Mouse (Mus musculus) liver, postnatal 0 days (tissue): ENCODE data around the gene Lpar5. TPM values are rescaled to one million over a fixed set of nuclear protein-coding genes. Genes with fewer than 3 reads are reported as not detected.

ENCODE experiments used
- ATAC-seq: fragments of 200-750 bp; cut with Nextera tagmentation; 2 replicates; pipeline ENCODE4 v1.8.0; 2017; ENCODE audit warnings: mild to moderate bottlenecking, moderate library complexity
- DNase-seq: peaks from one replicate; pipeline ENCODE4 v3.0.0-alpha.2; 2016
- H3K27ac ChIP-seq: fragments of 300-500 bp; sonication (generic); 2 replicates; pipeline ENCODE4 v1.5.1; 2014; ENCODE audit warnings: antibody characterized with exemption, moderate library complexity, mild to moderate bottlenecking, low read depth
- H3K27me3 ChIP-seq: fragments of 300-500 bp; sonication (generic); 2 replicates; pipeline ENCODE4 v1.6.1; 2014; ENCODE audit warnings: low read length, control low read depth, mixed read lengths; ENCODE audit not compliant: insufficient read depth
- H3K36me3 ChIP-seq: fragments of 300-500 bp; sonication (generic); replicated peaks from 2 replicates; pipeline ENCODE4 v1.6.1; 2014; ENCODE audit warnings: mild to moderate bottlenecking, control low read depth, low read length, moderate library complexity, mixed read lengths; ENCODE audit not compliant: insufficient read depth
- H3K4me1 ChIP-seq: fragments of 300-500 bp; sonication (generic); 2 replicates; pipeline ENCODE4 v1.6.1; 2014; ENCODE audit warnings: antibody characterized with exemption, mild to moderate bottlenecking, control low read depth; ENCODE audit not compliant: insufficient read depth
- H3K4me2 ChIP-seq: fragments of 300-500 bp; sonication (generic); 2 replicates; pipeline ENCODE4 v1.6.1; 2014; ENCODE audit warnings: low read depth, mild to moderate bottlenecking, low read length, moderate library complexity, mixed read lengths
- H3K4me3 ChIP-seq: fragments of 300-500 bp; sonication (generic); 2 replicates; pipeline ENCODE4 v1.5.1; 2014; ENCODE audit warnings: low read depth, low read length
- H3K9ac ChIP-seq: fragments of 300-500 bp; sonication (generic); replicated peaks from 2 replicates; pipeline ENCODE4 v1.6.1; 2014; ENCODE audit warnings: mild to moderate bottlenecking, moderate library complexity
- H3K9me3 ChIP-seq: fragments of 300-500 bp; sonication (generic); 2 replicates; pipeline ENCODE4 v1.6.1; 2016; ENCODE audit warnings: mild to moderate bottlenecking, control low read depth, low read length, mixed read lengths
- CTCF ChIP-seq: sonication (generic); IDR thresholded peaks from 2 replicates; pipeline ENCODE4 v1.5.1; 2016; ENCODE audit warnings: antibody characterized with exemption, low read depth
- EP300 ChIP-seq: IDR thresholded peaks from 2 replicates; pipeline ENCODE4 v1.6.1; 2016; ENCODE audit warnings: antibody characterized with exemption, low read depth, mild to moderate bottlenecking
- WGBS: fragments of 180-500 bp; shearing (Covaris S2); extraction: QIAGEN DNeasy Blood & Tissue Kit; methylation state at CpG from one replicate; pipeline ENCODE4 v1.1.7; 2014; ENCODE audit not compliant: insufficient replicate concordance; 5-methylcytosine and 5-hydroxymethylcytosine counted together
- polyA plus RNA-seq: library from polyadenylated mRNA; unstranded; fragments of >200 nt; fragmentation: Nextera tagmentation; extraction: Ambion mirVana; gene quantifications from 2 replicates; pipeline ENCODE4 v1.2.1, GENCODE M21; 2015

Lpar5 gene
- polyA plus RNA-seq, 1 experiment from 2014 or later: 0.85 TPM

GRCm38 (mm10) chr6:125096279-125096596 is 28.5 kb downstream of the Lpar5 start:
- Histone ChIP-seq H3K9me3 (no peaks in the 10 kb centered on the region), H3K9ac (peak overlapping the region; percentile 97), H3K27me3 (no peaks in the 10 kb centered on the region), H3K4me1 (peaks cover 36% of the 10 kb centered on the region), H3K4me3 (peak overlapping the region; percentile 99), H3K4me2 (peak overlapping the region; percentile 98), H3K36me3 (peaks cover 28% of the 10 kb centered on the region), H3K27ac (peak overlapping the region; percentile 96)
- DNase-seq (no peak), ATAC-seq (peak; percentile 35)
- TF ChIP-seq CTCF (no peak), EP300 (no peak)
- under 1% methylated on average over 19 of the region's 32 CpGs for WGBS

- H3K9ac ChIP-seq: peak overlapping the region; percentile 97
- under 1% methylated on average over 28 of the region's 44 CpGs for WGBS
- peak overlapping the region; percentile 99 for H3K4me3 ChIP-seq
- peak; percentile 74 for DNase-seq
- H3K9me3 ChIP-seq: no peaks in the 10 kb centered on the region
- TF ChIP-seq EP300: no peak
- TF ChIP-seq CTCF: 0 out of 2 replicates have a peak, but pooled peaks have one; percentile 1
- peaks cover 36% of the 10 kb centered on the region for H3K4me1 ChIP-seq
- H3K27me3 ChIP-seq: no peaks in the 10 kb centered on the region
- peaks cover 34% of the 10 kb centered on the region for H3K36me3 ChIP-seq
- peak overlapping the region; percentile 96 for H3K27ac ChIP-seq
- H3K4me2 ChIP-seq: peak overlapping the region; percentile 98
- peak; percentile 49 for ATAC-seq
These were observed 29.1 kb downstream of the Lpar5 start for GRCm38 (mm10) chr6:125096597-125097345.

- no peak for TF ChIP-seq EP300
- no peak for TF ChIP-seq CTCF
- no peaks in the 10 kb centered on the region for H3K9me3 ChIP-seq
- peak overlapping the region; percentile 97 for H3K9ac ChIP-seq
- ATAC-seq (peak; percentile 1; the same call in 1 of the 2 replicates), DNase-seq (no peak)
- no peaks in the 10 kb centered on the region for H3K27me3 ChIP-seq
- peak overlapping the region; percentile 98 for H3K4me2 ChIP-seq
- H3K4me1 ChIP-seq: peaks cover 36% of the 10 kb centered on the region
- peak overlapping the region; percentile 99 for H3K4me3 ChIP-seq
- 1% methylated on average over 12 of the region's 12 CpGs for WGBS
- H3K36me3 ChIP-seq: peaks cover 39% of the 10 kb centered on the region
- H3K27ac ChIP-seq: peak overlapping the region; percentile 96
These were observed 29.6 kb downstream of the Lpar5 start for GRCm38 (mm10) chr6:125097346-125097689.

DNA sequence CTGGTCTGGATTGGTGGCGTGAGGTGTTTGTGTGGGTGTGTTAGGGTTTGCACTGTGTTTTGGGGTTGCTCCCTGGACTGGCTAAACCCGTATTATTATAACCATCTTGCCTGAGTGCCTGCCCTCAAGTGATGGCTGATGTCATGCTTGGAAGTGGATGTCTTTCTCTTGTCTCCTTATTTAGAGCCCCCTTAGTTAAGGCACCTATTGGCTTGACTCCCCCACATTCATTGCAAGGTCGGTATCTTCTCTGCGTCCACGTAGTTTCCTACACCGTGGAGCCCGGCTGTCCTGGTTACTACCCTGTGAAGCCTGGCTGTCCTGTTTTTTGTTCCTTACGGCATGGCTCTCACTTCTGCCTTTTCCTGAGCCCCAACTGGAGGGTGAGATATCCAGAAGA is 30.2 kb downstream of the Lpar5 start:
- Histone ChIP-seq H3K4me2 (peak overlapping the region; percentile 98), H3K36me3 (peaks cover 45% of the 10 kb centered on the region), H3K27ac (peak overlapping the region; percentile 1; the same call in 1 of the 2 replicates), H3K4me3 (peak overlapping the region; percentile 99), H3K4me1 (peaks cover 37% of the 10 kb centered on the region), H3K9ac (peak overlapping the region; percentile 97), H3K9me3 (no peaks in the 10 kb centered on the region), H3K27me3 (no peaks in the 10 kb centered on the region)
- no peak for ATAC-seq
- TF ChIP-seq EP300: no peak
- no peak for TF ChIP-seq CTCF
- 37% methylated on average over 8 of the region's 8 CpGs for WGBS
- no peak for DNase-seq

- no peak for DNase-seq
- Histone ChIP-seq H3K9me3 (no peaks in the 10 kb centered on the region), H3K9ac (peak overlapping the region; percentile 97), H3K4me1 (peaks cover 39% of the 10 kb centered on the region), H3K27me3 (no peaks in the 10 kb centered on the region), H3K4me3 (peak overlapping the region; percentile 99), H3K27ac (peak overlapping the region; percentile 49), H3K4me2 (peak overlapping the region; percentile 98), H3K36me3 (peaks cover 49% of the 10 kb centered on the region)
- ATAC-seq: no peak
- WGBS: 47% methylated on average over 3 of the region's 3 CpGs
- no peak for TF ChIP-seq CTCF
- no peak for TF ChIP-seq EP300
These were observed 30.8 kb downstream of the Lpar5 start for GRCm38 (mm10) chr6:125098513-125098912.

DNA sequence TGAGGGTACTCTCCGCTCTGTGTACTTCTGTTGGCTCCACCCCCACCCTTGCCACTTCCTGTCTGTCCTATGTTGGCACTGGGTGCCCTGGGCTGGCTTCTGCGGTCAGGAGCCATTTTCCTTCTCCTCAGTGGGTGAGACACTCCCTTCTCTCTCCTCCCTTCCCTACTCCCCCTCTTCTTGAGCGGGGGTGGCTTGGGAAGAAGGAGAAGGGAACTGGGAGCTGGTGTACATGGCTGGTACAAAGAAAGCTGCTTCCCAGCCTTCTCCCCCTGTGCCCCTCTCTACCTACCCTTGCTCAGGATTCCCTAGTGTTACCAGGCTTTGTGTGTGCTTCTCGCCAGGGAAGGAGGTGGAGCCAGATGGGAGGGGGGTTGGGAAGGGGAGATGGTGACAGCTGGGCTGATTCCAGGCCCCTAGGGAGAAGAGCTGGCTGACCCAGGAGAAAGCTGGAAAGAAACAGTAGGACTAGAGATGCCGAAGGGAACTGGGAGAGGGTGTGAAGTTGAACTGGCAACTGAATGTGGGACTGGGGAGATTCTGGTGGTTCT is 31.8 kb downstream of the Lpar5 start:
- 52% methylated on average over 5 of the region's 5 CpGs for WGBS
- TF ChIP-seq EP300: no peak
- no peak for TF ChIP-seq CTCF
- H3K9me3 ChIP-seq: no peaks in the 10 kb centered on the region
- no peak overlapping the region; the same call in 1 of the 2 replicates for H3K9ac ChIP-seq
- no peaks in the 10 kb centered on the region for H3K27me3 ChIP-seq
- H3K4me3 ChIP-seq: no peak overlapping the region
- H3K4me1 ChIP-seq: peaks cover 39% of the 10 kb centered on the region
- H3K36me3 ChIP-seq: peaks cover 55% of the 10 kb centered on the region
- ATAC-seq (no peak), DNase-seq (no peak)
- peak overlapping the region; percentile 98 for H3K4me2 ChIP-seq
- H3K27ac ChIP-seq: peak overlapping the region; percentile 49; the same call in 1 of the 2 replicates
